13 mouse cellular contexts compared by ENCODE assay signal in the genomic region with DNA sequence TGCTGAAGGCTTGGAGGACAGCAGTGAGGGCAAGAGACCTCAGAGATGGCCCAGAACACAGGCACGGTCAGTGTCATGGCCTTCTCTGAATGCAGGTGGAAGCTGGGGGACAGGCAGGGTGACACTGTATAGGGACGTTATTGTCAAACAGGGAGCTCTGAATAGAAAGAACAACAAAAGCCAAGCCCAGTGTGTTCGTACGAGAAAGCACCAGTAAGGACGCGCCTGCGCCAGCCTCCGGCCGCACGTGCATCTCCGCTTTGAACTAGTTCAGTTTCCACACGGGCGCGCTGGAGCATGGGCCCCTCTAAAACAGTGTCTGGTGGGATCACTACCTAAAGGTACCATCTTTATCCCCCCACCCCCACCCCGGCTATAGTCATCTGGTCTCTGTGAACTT. TPM values are rescaled to one million over a fixed set of nuclear protein-coding genes. Genes with fewer than 3 reads are reported as not detected.
DNase-seq lines count a peak whose midpoint lies in the region; ATAC-seq and TF ChIP-seq lines count a peak whose summit lies in the region.
"Had no signal": no experiment of that assay in that cellular context is flagged by ENCODE, and none has a peak within 500 bp of the region (broad histone marks: within the 10 kb centered on the region; RNA-seq: fewer than 3 reads in every experiment).

No protein-coding gene starts in this region.

- no peak for DNase-seq in embryonic facial prominence, embryonic 10.5 days (ENCODE audit: low spot score)
- no peak for DNase-seq in limb, embryonic 10.5 days (ENCODE audit: low spot score)
- DNase-seq in gastrocnemius, adult 2 months = no peak
- DNase-seq in cerebellum, postnatal 36 days = no peak
- DNase-seq: adrenal gland, postnatal 25 days; cerebellum, adult 11-12 months; kidney, adult 2 months; thymus, adult 2 months had no signal

- H3K27me3 ChIP-seq in embryonic facial prominence, embryonic 13.5 days = no peaks in the 10 kb centered on the region
- H3K27me3 ChIP-seq in embryonic facial prominence, embryonic 10.5 days (replicated peaks; ENCODE audit: low read depth, poor library complexity, severe bottlenecking) = no peaks in the 10 kb centered on the region
- H3K27me3 ChIP-seq in limb, embryonic 12.5 days = no peaks in the 10 kb centered on the region
- H3K27me3 ChIP-seq in limb, embryonic 10.5 days (ENCODE audit: low read depth, poor library complexity, severe bottlenecking) = no peaks in the 10 kb centered on the region
- H3K27me3 ChIP-seq in liver, embryonic 15.5 days = no peaks in the 10 kb centered on the region
- no peaks in the 10 kb centered on the region for H3K27me3 ChIP-seq in neural tube, embryonic 12.5 days (replicated peaks)

- H3K4me3 ChIP-seq in embryonic facial prominence, embryonic 13.5 days = no peak overlapping the region
- no peak overlapping the region for H3K4me3 ChIP-seq in embryonic facial prominence, embryonic 10.5 days
- H3K4me3 ChIP-seq in limb, embryonic 12.5 days (replicated peaks) = no peak overlapping the region
- no peak overlapping the region for H3K4me3 ChIP-seq in limb, embryonic 10.5 days
- no peak overlapping the region for H3K4me3 ChIP-seq in liver, embryonic 15.5 days (replicated peaks)
- H3K4me3 ChIP-seq in neural tube, embryonic 12.5 days = no peak overlapping the region
- H3K4me3 ChIP-seq in gastrocnemius, adult 2 months = no peak overlapping the region

- peaks cover 25% of the 10 kb centered on the region for H3K4me1 ChIP-seq in embryonic facial prominence, embryonic 13.5 days
- peaks cover 25% of the 10 kb centered on the region for H3K4me1 ChIP-seq in embryonic facial prominence, embryonic 10.5 days
- H3K4me1 ChIP-seq in limb, embryonic 12.5 days (replicated peaks) = peaks cover 20% of the 10 kb centered on the region
- peaks cover 22% of the 10 kb centered on the region for H3K4me1 ChIP-seq in limb, embryonic 10.5 days
- H3K4me1 ChIP-seq in liver, embryonic 15.5 days (replicated peaks) = peaks cover 82% of the 10 kb centered on the region
- H3K4me1 ChIP-seq in neural tube, embryonic 12.5 days = peaks cover 19% of the 10 kb centered on the region

- H3K9ac ChIP-seq in embryonic facial prominence, embryonic 13.5 days = 0 out of 2 replicates have a peak overlapping the region, but pooled peaks have one; percentile 1
- no peak overlapping the region for H3K9ac ChIP-seq in limb, embryonic 12.5 days (replicated peaks)
- peak overlapping the region; percentile 20; the same call in 1 of the 2 replicates for H3K9ac ChIP-seq in liver, embryonic 15.5 days
- no peak overlapping the region for H3K9ac ChIP-seq in neural tube, embryonic 12.5 days

- peaks cover 39% of the 10 kb centered on the region for H3K36me3 ChIP-seq in embryonic facial prominence, embryonic 13.5 days
- H3K36me3 ChIP-seq in embryonic facial prominence, embryonic 10.5 days (replicated peaks) = peaks cover 55% of the 10 kb centered on the region
- H3K36me3 ChIP-seq in limb, embryonic 12.5 days = peaks cover 47% of the 10 kb centered on the region
- H3K36me3 ChIP-seq in limb, embryonic 10.5 days = peaks cover 59% of the 10 kb centered on the region
- H3K36me3 ChIP-seq in liver, embryonic 15.5 days (replicated peaks) = peaks cover 48% of the 10 kb centered on the region
- H3K36me3 ChIP-seq in neural tube, embryonic 12.5 days = peaks cover 27% of the 10 kb centered on the region

- no peak overlapping the region for H3K4me2 ChIP-seq in embryonic facial prominence, embryonic 13.5 days
- H3K4me2 ChIP-seq in limb, embryonic 12.5 days = no peak overlapping the region
- 0 out of 2 replicates have a peak overlapping the region, but pooled peaks have one; percentile 64 for H3K4me2 ChIP-seq in liver, embryonic 15.5 days
- peak overlapping the region; percentile 21 for H3K4me2 ChIP-seq in neural tube, embryonic 12.5 days (replicated peaks)

- no peak for TF ChIP-seq CTCF in gastrocnemius, adult 2 months (IDR thresholded peaks at IDR 0.05)

- intact Hi-C loops in gastrocnemius, adult 2 months (cut with DNase I) = no loop called here

- no peaks in the 10 kb centered on the region for H3K9me3 ChIP-seq in embryonic facial prominence, embryonic 13.5 days
- no peaks in the 10 kb centered on the region for H3K9me3 ChIP-seq in embryonic facial prominence, embryonic 10.5 days
- H3K9me3 ChIP-seq in limb, embryonic 12.5 days = no peaks in the 10 kb centered on the region
- no peaks in the 10 kb centered on the region for H3K9me3 ChIP-seq in limb, embryonic 10.5 days (replicated peaks)
- no peaks in the 10 kb centered on the region for H3K9me3 ChIP-seq in liver, embryonic 15.5 days (replicated peaks)
- no peaks in the 10 kb centered on the region for H3K9me3 ChIP-seq in neural tube, embryonic 12.5 days

- ATAC-seq in embryonic facial prominence, embryonic 13.5 days (ENCODE audit: insufficient number of reproducible peaks, insufficient read depth, low FRiP score, low TSS enrichment, low read depth) = no peak
- ATAC-seq in limb, embryonic 12.5 days (ENCODE audit: insufficient number of reproducible peaks, insufficient read depth, low FRiP score, low TSS enrichment, low read depth) = no peak
- no peak for ATAC-seq in liver, embryonic 15.5 days (ENCODE audit: insufficient read depth)
- ATAC-seq in neural tube, embryonic 12.5 days (ENCODE audit: low FRiP score, low read depth) = no peak
- ATAC-seq: lung, postnatal 0 days had no signal

- WGBS in embryonic facial prominence, embryonic 13.5 days = 85% methylated on average over 15 of the region's 15 CpGs
- 84% methylated on average over 15 of the region's 15 CpGs for WGBS in embryonic facial prominence, embryonic 10.5 days
- WGBS in limb, embryonic 12.5 days = 88% methylated on average over 15 of the region's 15 CpGs
- WGBS in limb, embryonic 10.5 days = 94% methylated on average over 15 of the region's 15 CpGs
- 91% methylated on average over 15 of the region's 15 CpGs for WGBS in liver, embryonic 15.5 days (ENCODE audit: insufficient replicate concordance)
- 47% methylated on average over 15 of the region's 15 CpGs for WGBS in neural tube, embryonic 12.5 days

- no peak overlapping the region for H3K27ac ChIP-seq in embryonic facial prominence, embryonic 13.5 days
- H3K27ac ChIP-seq in embryonic facial prominence, embryonic 10.5 days (replicated peaks) = no peak overlapping the region
- peak overlapping the region; percentile 7; the same call in 1 of the 2 replicates for H3K27ac ChIP-seq in limb, embryonic 12.5 days
- H3K27ac ChIP-seq in limb, embryonic 10.5 days = no peak overlapping the region
- H3K27ac ChIP-seq in liver, embryonic 15.5 days (replicated peaks) = peak overlapping the region; percentile 92
- no peak overlapping the region for H3K27ac ChIP-seq in neural tube, embryonic 12.5 days
- no peak overlapping the region for H3K27ac ChIP-seq in gastrocnemius, adult 2 months

RNA-seq across cellular contexts. Expression of a gene that starts 1.7 kb away (rescaled TPM):
- 0.74 and 1.1 TPM in 2 replicates for polyA plus RNA-seq in embryonic facial prominence, embryonic 13.5 days (2015; fragmentation: Nextera tagmentation; extraction: Ambion mirVana)
- polyA plus RNA-seq in embryonic facial prominence, embryonic 10.5 days (2016; fragmentation: Nextera tagmentation; extraction: Ambion mirVana) = 1.3 and 1.6 TPM in 2 replicates
- 1.2 and 1.3 TPM in 2 replicates for polyA plus RNA-seq in limb, embryonic 12.5 days (2016; fragmentation: Nextera tagmentation; extraction: Ambion mirVana)
- 1.2 TPM in 2 replicates for polyA plus RNA-seq in limb, embryonic 10.5 days (2016; fragmentation: Nextera tagmentation; extraction: Ambion mirVana)
- 0.16 and 0.24 TPM in 2 replicates for polyA plus RNA-seq in liver, embryonic 15.5 days (2015; fragmentation: Nextera tagmentation; extraction: Ambion mirVana)
- 2.8 and 3.2 TPM in 2 replicates for polyA plus RNA-seq in neural tube, embryonic 12.5 days (2016; fragmentation: Nextera tagmentation; extraction: Ambion mirVana)
- total RNA-seq in gastrocnemius, adult 2 months (2021) = under 1 TPM; 0.10 to 0.17 TPM
- polyA plus RNA-seq: kidney, adult 2 months had no signal

RNA-seq across cellular contexts. Expression of a gene that starts 35.8 kb away (rescaled TPM):
- polyA plus RNA-seq in embryonic facial prominence, embryonic 13.5 days (2015; fragmentation: Nextera tagmentation; extraction: Ambion mirVana) = 7.5 and 9.0 TPM in 2 replicates
- 4.1 and 6.7 TPM in 2 replicates for polyA plus RNA-seq in embryonic facial prominence, embryonic 10.5 days (2016; fragmentation: Nextera tagmentation; extraction: Ambion mirVana)
- polyA plus RNA-seq in limb, embryonic 12.5 days (2016; fragmentation: Nextera tagmentation; extraction: Ambion mirVana) = 6.2 and 7.7 TPM in 2 replicates
- polyA plus RNA-seq in limb, embryonic 10.5 days (2016; fragmentation: Nextera tagmentation; extraction: Ambion mirVana) = 3.7 and 4.9 TPM in 2 replicates
- polyA plus RNA-seq in liver, embryonic 15.5 days (2015; fragmentation: Nextera tagmentation; extraction: Ambion mirVana) = 0.23 and 0.24 TPM in 2 replicates
- polyA plus RNA-seq in neural tube, embryonic 12.5 days (2016; fragmentation: Nextera tagmentation; extraction: Ambion mirVana) = 6.6 and 7.0 TPM in 2 replicates
- 1 to 10 TPM; 9.8 to 10.0 TPM for total RNA-seq in gastrocnemius, adult 2 months (2021)

RNA-seq across cellular contexts. Expression of a gene that starts 49.5 kb away (rescaled TPM):
- polyA plus RNA-seq in embryonic facial prominence, embryonic 13.5 days (2015; fragmentation: Nextera tagmentation; extraction: Ambion mirVana) = 1.4 and 1.6 TPM in 2 replicates
- 0.80 and 0.81 TPM in 2 replicates for polyA plus RNA-seq in embryonic facial prominence, embryonic 10.5 days (2016; fragmentation: Nextera tagmentation; extraction: Ambion mirVana)
- polyA plus RNA-seq in limb, embryonic 12.5 days (2016; fragmentation: Nextera tagmentation; extraction: Ambion mirVana) = 0.83 and 0.98 TPM in 2 replicates
- 0.48 and 0.73 TPM in 2 replicates for polyA plus RNA-seq in limb, embryonic 10.5 days (2016; fragmentation: Nextera tagmentation; extraction: Ambion mirVana)
- polyA plus RNA-seq in liver, embryonic 15.5 days (2015; fragmentation: Nextera tagmentation; extraction: Ambion mirVana) = 0.44 and 0.66 TPM in 2 replicates
- 0.75 and 1.0 TPM in 2 replicates for polyA plus RNA-seq in neural tube, embryonic 12.5 days (2016; fragmentation: Nextera tagmentation; extraction: Ambion mirVana)
- 1 to 10 TPM; 1.7 to 2.5 TPM for total RNA-seq in gastrocnemius, adult 2 months (2021)

Comparison
In these comparisons a context has a peak if more than half of its experiments do, and no peak if none do; other contexts are left out.
1. H3K27ac ChIP-seq: peak in limb, embryonic 12.5 days (single experiment) and liver, embryonic 15.5 days (single experiment); none in embryonic facial prominence, embryonic 13.5 days (single experiment), embryonic facial prominence, embryonic 10.5 days (single experiment), limb, embryonic 10.5 days (single experiment), neural tube, embryonic 12.5 days (single experiment) and gastrocnemius, adult 2 months (single experiment).
2. H3K4me2 ChIP-seq: peak in liver, embryonic 15.5 days (single experiment) and neural tube, embryonic 12.5 days (single experiment); none in embryonic facial prominence, embryonic 13.5 days (single experiment) and limb, embryonic 12.5 days (single experiment).
3. H3K9ac ChIP-seq: peak in embryonic facial prominence, embryonic 13.5 days (single experiment) and liver, embryonic 15.5 days (single experiment); none in limb, embryonic 12.5 days (single experiment) and neural tube, embryonic 12.5 days (single experiment).